Mouse (Mus musculus) thymus, adult 2 months (tissue): ENCODE measurements at regions not wholly inside any gene's neighbourhood (a gene's known extent, or its start where the extent isn't known, plus 50 kb on each side); places are given as distances from the start of the nearest gene placed in this dataset.

Source experiments
- CTCF ChIP-seq: fragments of 200-500 bp; IDR thresholded peaks from 2 replicates; pipeline ENCODE4 v1.5.1; 2012; ENCODE audit warnings: mild to moderate bottlenecking, control low read depth, low read length, moderate library complexity, borderline replicate concordance; ENCODE audit not compliant: control insufficient read depth, poor library complexity, insufficient read depth; ENCODE audit errors: extremely low read depth
- POLR2A ChIP-seq: fragments of 200-500 bp; IDR thresholded peaks from 2 replicates; pipeline ENCODE4 v1.6.1; 2012; ENCODE audit warnings: mild to moderate bottlenecking, low read length, control low read depth, moderate library complexity; ENCODE audit not compliant: control insufficient read depth, poor library complexity, insufficient read depth; ENCODE audit errors: extremely low read depth

GRCm38 (mm10) chr5:126045761-126046160 lies 514.2 kb downstream of the Tmem132b start:
- TF ChIP-seq CTCF (no peak), POLR2A (no peak)
